Mouse (Mus musculus) embryo, embryonic 10.5 days (tissue): ENCODE data around the gene Meiob.
A peak's percentile ranks its signal among the peaks of the same experiment; 100 is the strongest.

Experiments used
- DNase-seq: peaks from one replicate; pipeline ENCODE4 v3.0.0-alpha.2; 2015; ENCODE audit warnings: low spot score

Meiob gene

GRCm38 (mm10) chr17:24821351-24822280 is 17.5 kb downstream of the Meiob start:
- DNase-seq = no peak

- no peak for DNase-seq
Measured at GRCm38 (mm10) chr17:24839842-24840241, 35.8 kb downstream of the Meiob start, which contains the start of gene Hagh. TSS of gene Hagh (plus strand) at chr17:24840143.

GRCm38 (mm10) chr17:24840341-24840740 is 36.3 kb downstream of the Meiob start:
- DNase-seq = no peak

- no peak for DNase-seq
Measured at GRCm38 (mm10) chr17:24841133-24841532, 37.0 kb downstream of the Meiob start.

GRCm38 (mm10) chr17:24842631-24843030 is 38.5 kb downstream of the Meiob start:
- DNase-seq = no peak

GRCm38 (mm10) chr17:24844525-24844924 is 40.4 kb downstream of the Meiob start:
- DNase-seq = no peak

- no peak for DNase-seq
Measured at GRCm38 (mm10) chr17:24847386-24847785, 43.3 kb downstream of the Meiob start.

GRCm38 (mm10) chr17:24848600-24849031 is 44.5 kb downstream of the Meiob start:
- no peak for DNase-seq

- DNase-seq = no peak
Measured at GRCm38 (mm10) chr17:24849733-24850064, 45.6 kb downstream of the Meiob start.

GRCm38 (mm10) chr17:24850065-24850772 is 46.1 kb downstream of the Meiob start, which contains the start of gene Fahd1:
TSS of gene Fahd1 (minus strand) at chr17:24850364.
- DNase-seq = peak; percentile 99

GRCm38 (mm10) chr17:24850773-24851127 is 46.7 kb downstream of the Meiob start:
- no peak for DNase-seq

- no peak for DNase-seq
Measured at GRCm38 (mm10) chr17:24851381-24852125, 47.5 kb downstream of the Meiob start.

- no peak for DNase-seq
Measured at GRCm38 (mm10) chr17:24855838-24856464, 51.9 kb downstream of the Meiob start.

GRCm38 (mm10) chr17:24856589-24856988 is 52.5 kb downstream of the Meiob start:
- no peak for DNase-seq

- DNase-seq = no peak
Measured at GRCm38 (mm10) chr17:24857831-24858470, 53.9 kb downstream of the Meiob start.

GRCm38 (mm10) chr17:24858967-24859366 is 54.9 kb downstream of the Meiob start:
- DNase-seq = no peak

- no peak for DNase-seq
Measured at GRCm38 (mm10) chr17:24860076-24860475, 56.0 kb downstream of the Meiob start.

GRCm38 (mm10) chr17:24861785-24862184 is 57.7 kb downstream of the Meiob start:
- no peak for DNase-seq

GRCm38 (mm10) chr17:24865776-24866175 is 61.7 kb downstream of the Meiob start, which contains the start of gene Igfals:
TSS of gene Igfals (plus strand) at chr17:24865997.
- DNase-seq = no peak

- no peak for DNase-seq
Measured at GRCm38 (mm10) chr17:24867914-24868313, 63.8 kb downstream of the Meiob start.

- no peak for DNase-seq
Measured at GRCm38 (mm10) chr17:24873695-24874404, 69.8 kb downstream of the Meiob start.
